Mouse (Mus musculus) heart, adult 2 months (tissue): ENCODE measurements around the gene Myzap.

ENCODE experiments used
- CTCF ChIP-seq: fragments of 200-600 bp; IDR thresholded peaks from 2 replicates; pipeline ENCODE4 v1.8.1; 2022; ENCODE audit warnings: antibody characterized with exemption, mild to moderate bottlenecking, moderate library complexity
- POLR2A ChIP-seq: fragments of 200-500 bp; IDR thresholded peaks from 2 replicates; pipeline ENCODE4 v1.6.1; 2011; ENCODE audit warnings: mild to moderate bottlenecking, low read depth, low read length, control low read depth; ENCODE audit not compliant: insufficient read depth

DNA sequence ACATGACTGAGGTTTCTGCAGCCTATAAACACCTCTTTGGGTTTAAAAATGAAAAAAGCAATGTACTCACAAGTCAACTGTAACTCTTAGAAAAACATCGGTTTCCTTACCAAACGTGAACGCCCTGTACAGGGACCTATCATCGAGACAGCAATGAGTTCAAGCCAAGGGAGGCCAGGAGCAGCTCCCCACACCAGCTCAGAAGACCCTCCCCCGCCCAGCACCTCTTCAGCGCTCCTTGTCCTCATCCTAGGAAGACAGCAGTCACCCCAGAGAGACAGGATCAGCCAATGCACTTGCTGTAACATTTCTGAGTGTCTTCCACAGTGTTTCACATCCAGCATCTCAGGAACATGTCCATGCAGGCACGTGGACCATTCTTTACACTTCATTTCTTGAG, 113.6 kb downstream of the Myzap start:
- TF ChIP-seq CTCF (no peak), POLR2A (no peak)
